Mouse (Mus musculus) neural tube, embryonic 12.5 days (tissue): ENCODE results near the gene Sympk. TPM values are rescaled to one million over a fixed set of nuclear protein-coding genes. Genes with fewer than 3 reads are reported as not detected.

ENCODE experiments used
- ATAC-seq: fragments of 200-750 bp; cut with Nextera tagmentation; 2 replicates; pipeline ENCODE4 v1.8.0; 2017; ENCODE audit warnings: low read depth, mild to moderate bottlenecking, moderate TSS enrichment, moderate library complexity; ENCODE audit not compliant: low FRiP score
- H3K27ac ChIP-seq: fragments of 300-500 bp; sonication (generic); 2 replicates; pipeline ENCODE4 v1.5.1; 2016
- H3K27me3 ChIP-seq: fragments of 300-500 bp; sonication (generic); replicated peaks from 2 replicates; pipeline ENCODE4 v1.6.1; 2016; ENCODE audit warnings: mild to moderate bottlenecking
- H3K36me3 ChIP-seq: fragments of 300-500 bp; sonication (generic); 2 replicates; pipeline ENCODE4 v1.6.1; 2016; ENCODE audit warnings: mild to moderate bottlenecking
- H3K4me1 ChIP-seq: fragments of 300-500 bp; sonication (generic); 2 replicates; pipeline ENCODE4 v1.6.1; 2016
- H3K4me2 ChIP-seq: fragments of 300-500 bp; sonication (generic); replicated peaks from 2 replicates; pipeline ENCODE4 v1.6.1; 2016; ENCODE audit warnings: mild to moderate bottlenecking
- H3K4me3 ChIP-seq: fragments of 300-500 bp; sonication (generic); 2 replicates; pipeline ENCODE4 v1.5.1; 2016
- H3K9ac ChIP-seq: fragments of 300-500 bp; sonication (generic); 2 replicates; pipeline ENCODE4 v1.6.1; 2016; ENCODE audit warnings: mild to moderate bottlenecking
- H3K9me3 ChIP-seq: fragments of 300-500 bp; sonication (generic); 2 replicates; pipeline ENCODE4 v1.6.1; 2016; ENCODE audit warnings: mild to moderate bottlenecking
- microRNA-seq: library from miRNA; unstranded; fragments of <30 nt; microRNA quantifications from one replicate; pipeline ENCODE4, GENCODE M21; 2017
- polyA plus RNA-seq: library from polyadenylated mRNA; unstranded; fragments of >200 nt; fragmentation: Nextera tagmentation; extraction: Ambion mirVana; gene quantifications from 2 replicates; pipeline ENCODE4 v1.2.1, GENCODE M21; 2016

The Sympk gene
- polyA plus RNA-seq, 1 experiment from 2014 or later, result 46.9 TPM

DNA sequence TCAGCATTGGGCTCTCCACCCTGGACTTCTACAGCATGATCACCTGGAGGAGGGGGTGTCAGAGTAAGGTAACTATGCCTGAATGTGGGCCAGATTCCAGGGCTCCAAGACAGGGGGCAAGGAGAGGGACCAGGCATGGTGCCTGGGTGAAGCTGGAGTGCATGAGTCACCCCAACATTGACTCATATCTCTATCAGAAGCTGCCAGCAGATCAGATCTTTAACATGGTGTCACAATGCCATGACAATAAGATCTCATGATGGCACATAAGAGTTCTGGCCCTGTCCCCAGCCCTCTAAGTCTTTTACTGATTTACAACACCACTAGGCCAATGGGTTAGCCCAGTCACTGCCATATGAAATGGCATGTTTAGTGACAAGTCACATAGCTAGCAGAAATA lies 79.6 kb downstream of the Sympk start:
- Histone ChIP-seq H3K36me3 (no peaks in the 10 kb centered on the region), H3K9ac (no peak overlapping the region), H3K9me3 (no peaks in the 10 kb centered on the region), H3K27me3 (no peaks in the 10 kb centered on the region), H3K27ac (no peak overlapping the region), H3K4me2 (no peak overlapping the region), H3K4me3 (no peak overlapping the region), H3K4me1 (no peaks in the 10 kb centered on the region)
- no peak for ATAC-seq

Small RNAs within 50 kb of the gene (microRNA-seq; reads per million reads assigned to microRNA genes)
- gene Mir3100, result not detected

Other genes starting within 250 kb of the Sympk start
- not detected in 2 replicates for gene Psg19, start 225.9 kb upstream of the Sympk start, polyA plus RNA-seq
- gene Psg17, start 202.8 kb upstream of the Sympk start, polyA plus RNA-seq, result not detected in 2 replicates
- 0.10 and 0.34 TPM in 2 replicates for gene Mill2, start 184.4 kb upstream of the Sympk start, polyA plus RNA-seq
- 3.9 and 4.7 TPM in 2 replicates for gene Pglyrp1, start 153.0 kb upstream of the Sympk start, polyA plus RNA-seq
- 32.9 and 34.0 TPM in 2 replicates for gene Ccdc61, start 114.0 kb upstream of the Sympk start, polyA plus RNA-seq
- gene Nova2, start 98.5 kb upstream of the Sympk start, polyA plus RNA-seq, result 12.1 and 12.6 TPM in 2 replicates
- gene Nanos2, start 37.0 kb upstream of the Sympk start, polyA plus RNA-seq, result 0.24 and 0.72 TPM in 2 replicates
- 6.1 and 7.0 TPM in 2 replicates for gene Mypop, start 33.1 kb upstream of the Sympk start, polyA plus RNA-seq
- gene Irf2bp1, start 20.3 kb upstream of the Sympk start, polyA plus RNA-seq, result 41.6 and 45.2 TPM in 2 replicates
- gene Foxa3, start 839 bp upstream of the Sympk start, polyA plus RNA-seq, result 0.09 and 0.19 TPM in 2 replicates
- gene Rsph6a, start 30.3 kb downstream of the Sympk start, polyA plus RNA-seq, result not detected in 2 replicates
- 29.6 and 30.7 TPM in 2 replicates for gene Dmwd, start 51.9 kb downstream of the Sympk start, polyA plus RNA-seq
- 13.7 and 18.2 TPM in 2 replicates for gene Dmpk, start 59.5 kb downstream of the Sympk start, polyA plus RNA-seq
- 4.5 and 5.2 TPM in 2 replicates for gene Six5, start 70.2 kb downstream of the Sympk start, polyA plus RNA-seq
- gene Gm4969, start 94.0 kb downstream of the Sympk start, polyA plus RNA-seq, result 1.0 and 1.1 TPM in 2 replicates
- gene Fbxo46, start 95.5 kb downstream of the Sympk start, polyA plus RNA-seq, result 18.3 and 19.9 TPM in 2 replicates
- 19.5 and 20.9 TPM in 2 replicates for gene Qpctl, start 124.9 kb downstream of the Sympk start, polyA plus RNA-seq
- 124 and 133 TPM in 2 replicates for gene Snrpd2, start 125.3 kb downstream of the Sympk start, polyA plus RNA-seq
- gene Gipr, start 141.8 kb downstream of the Sympk start, polyA plus RNA-seq, result 1.1 and 1.8 TPM in 2 replicates
- 5.1 and 6.6 TPM in 2 replicates for gene Eml2, start 152.0 kb downstream of the Sympk start, polyA plus RNA-seq
- 1.9 and 2.3 TPM in 2 replicates for gene Gpr4, start 188.2 kb downstream of the Sympk start, polyA plus RNA-seq
- 42.1 and 43.9 TPM in 2 replicates for gene Opa3, start 204.0 kb downstream of the Sympk start, polyA plus RNA-seq
- 53.4 and 56.3 TPM in 2 replicates for gene Vasp, start 247.4 kb downstream of the Sympk start, polyA plus RNA-seq